Mouse (Mus musculus): ENCODE measurements at regions not wholly inside any gene's neighbourhood (a gene's known extent, or its start where the extent isn't known, plus 50 kb on each side); places are given as distances from the start of the nearest gene placed in this dataset.

GRCm38 (mm10) chr10:21483373-21483772 lies 106.3 kb downstream of the Aldh8a1 start:
- ATAC-seq = no peak
- Histone ChIP-seq H3K4me2 (no peak overlapping the region), H3K9ac (no peak overlapping the region), H3K9me3 (replicated peaks) (no peaks in the 10 kb centered on the region; the same call in 1 of the 2 replicates), H3K27ac (no peak overlapping the region), H3K27me3 (no peaks in the 10 kb centered on the region), H3K4me1 (no peaks in the 10 kb centered on the region), H3K36me3 (ENCODE audit: poor library complexity, severe bottlenecking) (no peaks in the 10 kb centered on the region), H3K4me3 (no peak overlapping the region)
- WGBS = 94% methylated on average over 3 of the region's 3 CpGs

GRCm38 (mm10) chr10:21488374-21488930 lies 104.5 kb upstream of the 1700020N01Rik start:
- WGBS = 91% methylated on average over 7 of the region's 7 CpGs
- no peak overlapping the region for H3K4me3 ChIP-seq
- no peaks in the 10 kb centered on the region for H3K4me1 ChIP-seq
- ATAC-seq = no peak
- H3K36me3 ChIP-seq (ENCODE audit: poor library complexity, severe bottlenecking) = no peaks in the 10 kb centered on the region
- H3K9me3 ChIP-seq (replicated peaks) = no peaks in the 10 kb centered on the region
- H3K27me3 ChIP-seq = no peaks in the 10 kb centered on the region
- no peak overlapping the region for H3K27ac ChIP-seq
- H3K4me2 ChIP-seq = no peak overlapping the region
- H3K9ac ChIP-seq = no peak overlapping the region

DNA sequence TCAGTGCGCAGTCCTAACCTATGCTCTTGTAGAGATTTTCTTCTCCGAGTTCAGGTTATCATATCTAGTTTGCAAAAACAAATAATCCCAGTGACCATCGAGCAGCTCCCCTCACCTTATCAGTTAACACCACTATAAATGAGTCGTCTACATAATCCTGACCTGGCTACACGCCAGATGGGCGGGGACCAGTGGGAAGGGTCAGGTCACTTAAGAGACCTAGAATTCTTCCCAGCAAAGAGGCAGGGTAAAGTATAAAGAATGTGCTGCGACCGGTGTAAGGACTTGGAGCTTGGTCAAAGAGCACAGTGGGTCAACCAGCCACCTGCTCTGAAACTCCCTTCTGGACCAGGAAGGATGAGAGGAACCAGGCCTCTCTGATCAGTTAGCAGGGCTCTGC lies 102.0 kb upstream of the 1700020N01Rik start:
- Histone ChIP-seq H3K4me2 (no peak overlapping the region), H3K4me1 (no peaks in the 10 kb centered on the region), H3K27me3 (no peaks in the 10 kb centered on the region), H3K9me3 (replicated peaks) (no peaks in the 10 kb centered on the region), H3K27ac (no peak overlapping the region), H3K9ac (no peak overlapping the region), H3K36me3 (ENCODE audit: poor library complexity, severe bottlenecking) (no peaks in the 10 kb centered on the region), H3K4me3 (no peak overlapping the region)
- no peak for ATAC-seq
- 79% methylated on average over 8 of the region's 8 CpGs for WGBS

GRCm38 (mm10) chr10:21492254-21492894 lies 100.6 kb upstream of the 1700020N01Rik start:
- Histone ChIP-seq H3K4me1 (no peaks in the 10 kb centered on the region), H3K4me3 (no peak overlapping the region), H3K36me3 (ENCODE audit: poor library complexity, severe bottlenecking) (no peaks in the 10 kb centered on the region), H3K27ac (no peak overlapping the region), H3K27me3 (no peaks in the 10 kb centered on the region), H3K4me2 (no peak overlapping the region), H3K9ac (no peak overlapping the region), H3K9me3 (replicated peaks) (no peaks in the 10 kb centered on the region)
- WGBS = 70% methylated on average over 7 of the region's 7 CpGs
- no peak for ATAC-seq

DNA sequence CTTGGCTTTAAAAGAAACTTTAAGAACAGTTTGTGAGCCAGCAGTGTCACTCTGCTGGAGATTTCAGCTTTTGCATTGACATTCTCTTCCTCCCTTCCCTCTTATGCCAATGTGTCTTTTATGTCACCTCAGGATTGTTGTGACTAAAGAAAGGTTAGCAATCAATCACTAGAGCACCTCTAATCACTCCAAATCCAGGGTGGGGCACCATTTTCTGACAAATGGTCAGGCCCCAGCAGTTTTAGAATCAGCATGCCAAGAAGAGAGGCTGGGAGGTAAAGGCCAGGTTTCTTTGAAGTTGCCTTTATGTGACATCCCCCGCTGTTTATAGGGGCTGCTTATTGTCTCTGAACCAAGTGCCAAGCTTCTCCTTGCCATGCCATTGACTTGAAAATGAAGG lies 98.4 kb upstream of the 1700020N01Rik start:
- Histone ChIP-seq H3K27me3 (no peaks in the 10 kb centered on the region), H3K4me2 (no peak overlapping the region), H3K27ac (no peak overlapping the region), H3K9ac (no peak overlapping the region), H3K9me3 (replicated peaks) (no peaks in the 10 kb centered on the region), H3K4me1 (no peaks in the 10 kb centered on the region), H3K4me3 (no peak overlapping the region), H3K36me3 (ENCODE audit: poor library complexity, severe bottlenecking) (no peaks in the 10 kb centered on the region)
- ATAC-seq = no peak
- 31% methylated on average over 1 of the region's 1 CpGs for WGBS

DNA sequence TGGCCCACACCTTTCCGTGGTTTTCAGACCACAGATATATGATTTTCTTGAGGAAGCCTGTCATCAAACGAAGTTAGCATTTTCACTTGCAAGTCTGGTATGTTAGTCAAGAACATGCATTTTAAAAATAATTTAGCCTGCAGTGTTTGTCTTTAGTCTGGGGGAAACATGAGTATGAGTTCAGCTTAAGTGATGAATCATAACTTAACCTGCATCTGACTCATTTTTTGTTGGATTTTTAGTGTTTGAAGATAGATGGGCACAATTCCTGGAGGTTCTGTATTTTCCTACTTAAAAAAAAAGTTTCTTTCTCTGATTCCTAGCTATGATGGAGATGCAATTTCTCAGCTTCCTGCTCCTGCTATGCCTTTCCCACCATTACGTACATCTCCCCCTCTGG lies 95.8 kb upstream of the 1700020N01Rik start:
- Histone ChIP-seq H3K36me3 (ENCODE audit: poor library complexity, severe bottlenecking) (no peaks in the 10 kb centered on the region), H3K27ac (no peak overlapping the region), H3K9ac (no peak overlapping the region), H3K4me1 (no peaks in the 10 kb centered on the region), H3K27me3 (no peaks in the 10 kb centered on the region), H3K9me3 (replicated peaks) (no peaks in the 10 kb centered on the region), H3K4me2 (no peak overlapping the region), H3K4me3 (no peak overlapping the region)
- ATAC-seq = no peak
- WGBS = 93% methylated on average over 3 of the region's 3 CpGs

GRCm38 (mm10) chr10:21498143-21498542 lies 94.8 kb upstream of the 1700020N01Rik start:
- WGBS = 87% methylated on average over 4 of the region's 4 CpGs
- H3K36me3 ChIP-seq (ENCODE audit: poor library complexity, severe bottlenecking) = no peaks in the 10 kb centered on the region

DNA sequence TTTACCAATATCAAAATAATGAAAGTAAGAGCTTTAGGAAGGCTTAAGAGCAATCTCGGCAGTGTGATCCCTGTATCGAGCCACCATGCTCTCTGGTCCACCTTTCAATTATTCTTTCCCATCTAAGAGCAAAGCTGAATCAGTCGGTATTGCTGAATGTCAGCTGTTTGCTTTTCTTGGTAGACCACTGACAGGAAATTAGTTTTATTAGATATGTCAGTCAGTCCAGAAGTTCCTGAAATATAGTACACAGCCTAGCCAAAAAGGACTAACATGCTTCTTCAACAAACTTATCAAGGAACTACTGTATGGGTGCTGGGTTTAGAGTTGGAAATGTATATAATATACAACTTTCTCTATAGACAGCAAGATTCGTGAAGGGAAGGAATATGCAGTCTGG lies 91.3 kb upstream of the 1700020N01Rik start:
- no peak overlapping the region for H3K9ac ChIP-seq
- H3K9me3 ChIP-seq (replicated peaks) = no peaks in the 10 kb centered on the region
- H3K27ac ChIP-seq = no peak overlapping the region
- no peak for ATAC-seq
- no peaks in the 10 kb centered on the region for H3K4me1 ChIP-seq
- H3K4me3 ChIP-seq = no peak overlapping the region
- no peaks in the 10 kb centered on the region for H3K27me3 ChIP-seq
- H3K36me3 ChIP-seq (ENCODE audit: poor library complexity, severe bottlenecking) = no peaks in the 10 kb centered on the region
- H3K4me2 ChIP-seq = no peak overlapping the region
- WGBS = 90% methylated on average over 4 of the region's 4 CpGs

More at GRCm38 (mm10) chr10:21498143-21498542, 94.8 kb upstream of the 1700020N01Rik start:
- Histone ChIP-seq H3K9ac (no peak overlapping the region), H3K9me3 (replicated peaks) (no peaks in the 10 kb centered on the region), H3K27me3 (no peaks in the 10 kb centered on the region), H3K27ac (no peak overlapping the region), H3K4me3 (no peak overlapping the region), H3K4me2 (no peak overlapping the region), H3K4me1 (no peaks in the 10 kb centered on the region)
- ATAC-seq = no peak

DNA sequence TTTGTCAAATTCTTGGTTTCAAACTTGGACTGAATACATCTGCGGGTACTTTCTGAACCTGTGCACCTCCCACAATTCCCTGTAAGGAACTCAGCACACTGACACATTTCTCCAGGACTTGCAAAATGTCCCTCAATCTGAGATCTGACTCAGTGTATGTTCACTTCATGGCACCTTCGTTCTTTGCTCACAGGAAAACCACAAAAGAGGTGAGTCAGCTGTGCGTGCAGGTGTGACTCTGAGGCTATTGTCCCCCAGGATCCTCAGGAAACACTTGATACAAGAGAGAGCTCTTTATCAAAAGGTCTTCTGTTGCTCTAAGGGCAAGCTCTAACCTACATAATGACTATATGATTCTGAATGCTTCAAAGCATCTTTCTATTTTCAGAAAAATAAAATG lies 88.5 kb upstream of the 1700020N01Rik start:
- no peaks in the 10 kb centered on the region for H3K4me1 ChIP-seq
- H3K4me3 ChIP-seq = no peak overlapping the region
- no peaks in the 10 kb centered on the region for H3K9me3 ChIP-seq (replicated peaks)
- no peaks in the 10 kb centered on the region for H3K27me3 ChIP-seq
- no peak overlapping the region for H3K4me2 ChIP-seq
- H3K27ac ChIP-seq = no peak overlapping the region
- 83% methylated on average over 3 of the region's 3 CpGs for WGBS
- H3K9ac ChIP-seq = no peak overlapping the region
- H3K36me3 ChIP-seq (ENCODE audit: poor library complexity, severe bottlenecking) = no peaks in the 10 kb centered on the region
- ATAC-seq = no peak

DNA sequence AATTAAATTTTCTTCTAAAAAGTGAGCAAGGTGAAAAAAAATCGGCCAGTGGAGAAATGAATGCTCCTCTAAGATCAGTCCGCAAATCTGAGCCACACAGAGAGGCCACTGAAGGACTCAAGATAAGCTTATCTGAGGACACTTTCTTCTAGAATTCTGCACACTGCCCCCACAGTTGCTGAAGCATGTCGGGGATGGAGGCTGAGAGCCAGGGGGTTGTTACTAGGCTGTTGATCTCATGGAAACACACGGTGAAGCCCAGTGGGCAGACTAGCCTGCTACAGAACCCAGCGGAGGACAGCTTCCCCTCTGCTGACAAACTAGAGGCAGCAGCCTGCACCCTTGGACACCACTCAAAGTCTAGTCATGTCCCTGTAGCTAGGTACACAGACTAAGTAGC lies 81.6 kb upstream of the 1700020N01Rik start:
- no peak for ATAC-seq
- 80% methylated on average over 5 of the region's 5 CpGs for WGBS

DNA sequence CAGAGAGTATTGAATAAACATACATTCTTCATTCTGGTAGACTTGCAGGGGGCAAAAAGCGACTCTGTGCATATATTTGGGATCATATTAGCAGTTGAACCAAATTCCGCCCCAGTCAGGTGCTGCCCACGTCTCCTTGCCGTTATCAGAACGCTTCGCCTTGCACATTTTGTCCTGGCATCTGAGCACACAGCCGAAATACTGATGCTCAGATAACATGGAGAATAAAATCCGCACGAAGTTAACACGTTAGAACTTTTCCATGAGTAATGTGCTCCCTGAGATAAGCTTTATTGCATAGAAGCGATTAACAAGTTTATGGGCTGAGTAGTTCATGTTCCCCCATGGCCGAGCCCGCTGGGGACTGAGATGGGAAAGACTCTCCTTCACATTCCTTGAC lies 80.5 kb upstream of the 1700020N01Rik start:
- Histone ChIP-seq H3K9ac (no peak overlapping the region), H3K27me3 (no peaks in the 10 kb centered on the region), H3K36me3 (ENCODE audit: poor library complexity, severe bottlenecking) (no peaks in the 10 kb centered on the region), H3K4me2 (no peak overlapping the region), H3K27ac (no peak overlapping the region), H3K4me3 (no peak overlapping the region), H3K4me1 (no peaks in the 10 kb centered on the region), H3K9me3 (replicated peaks) (no peaks in the 10 kb centered on the region)
- no peak for ATAC-seq
- WGBS = 94% methylated on average over 13 of the region's 13 CpGs

More for the DNA sequence above, 81.6 kb upstream of the 1700020N01Rik start:
- no peak overlapping the region for H3K4me3 ChIP-seq
- H3K4me1 ChIP-seq = no peaks in the 10 kb centered on the region
- no peaks in the 10 kb centered on the region for H3K9me3 ChIP-seq (replicated peaks)
- no peaks in the 10 kb centered on the region for H3K36me3 ChIP-seq (ENCODE audit: poor library complexity, severe bottlenecking)
- no peaks in the 10 kb centered on the region for H3K27me3 ChIP-seq
- no peak overlapping the region for H3K9ac ChIP-seq
- no peak overlapping the region for H3K4me2 ChIP-seq
- H3K27ac ChIP-seq = no peak overlapping the region

DNA sequence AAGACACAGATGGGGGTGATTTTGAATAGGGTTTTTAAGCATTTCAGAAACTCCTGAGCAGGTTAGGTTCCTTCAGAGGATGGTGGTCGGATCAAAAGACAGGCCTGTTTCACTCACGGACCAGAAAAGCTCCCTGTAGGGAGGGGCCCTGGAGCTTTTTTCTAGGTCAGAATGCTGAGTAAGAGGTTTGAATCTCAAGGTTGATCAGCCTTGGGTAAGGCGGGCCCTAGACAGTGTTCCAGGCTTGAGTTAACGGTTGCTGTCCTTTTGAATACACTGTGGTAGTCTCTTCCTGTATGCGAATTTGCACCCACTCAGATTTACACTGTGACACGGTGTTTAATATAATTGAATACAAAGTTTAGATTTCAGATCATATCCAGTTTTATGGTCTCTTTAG lies 75.2 kb upstream of the 1700020N01Rik start:
- H3K27me3 ChIP-seq = no peaks in the 10 kb centered on the region
- no peaks in the 10 kb centered on the region for H3K36me3 ChIP-seq (ENCODE audit: poor library complexity, severe bottlenecking)
- H3K4me2 ChIP-seq = no peak overlapping the region
- H3K9ac ChIP-seq = no peak overlapping the region
- WGBS = 86% methylated on average over 6 of the region's 6 CpGs
- H3K4me3 ChIP-seq = no peak overlapping the region
- H3K9me3 ChIP-seq (replicated peaks) = no peaks in the 10 kb centered on the region
- ATAC-seq = no peak
- H3K4me1 ChIP-seq = no peaks in the 10 kb centered on the region
- no peak overlapping the region for H3K27ac ChIP-seq

DNA sequence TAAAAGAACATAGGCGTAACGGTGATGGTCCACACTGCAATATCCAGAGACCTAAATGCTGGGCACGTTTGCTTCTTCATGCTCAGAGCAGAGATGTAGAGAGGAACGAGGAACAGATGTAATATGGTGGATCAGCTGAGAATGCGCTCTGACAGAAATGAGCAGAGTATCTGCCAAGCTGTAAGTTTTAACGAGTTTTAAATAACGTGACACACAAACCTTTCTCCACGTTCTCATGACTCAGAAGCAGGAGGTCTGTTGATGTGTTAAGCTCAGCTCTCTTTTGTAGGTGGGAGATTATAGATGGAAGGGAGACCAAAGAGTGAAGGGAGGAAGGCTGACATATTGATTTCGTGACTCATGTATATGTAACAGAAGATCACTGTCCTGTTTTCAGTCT lies 72.1 kb upstream of the 1700020N01Rik start:
- H3K4me3 ChIP-seq = no peak overlapping the region
- H3K9me3 ChIP-seq (replicated peaks) = no peaks in the 10 kb centered on the region
- ATAC-seq = no peak
- H3K27me3 ChIP-seq = no peaks in the 10 kb centered on the region
- H3K9ac ChIP-seq = no peak overlapping the region
- WGBS = 85% methylated on average over 9 of the region's 9 CpGs
- no peak overlapping the region for H3K4me2 ChIP-seq
- no peak overlapping the region for H3K27ac ChIP-seq
- H3K36me3 ChIP-seq (ENCODE audit: poor library complexity, severe bottlenecking) = no peaks in the 10 kb centered on the region
- no peaks in the 10 kb centered on the region for H3K4me1 ChIP-seq
